Mouse (Mus musculus): ENCODE data around the gene Carmil1.
"Not testable (repeated sequence)": the region's sequence is repeated elsewhere in the genome, so short reads cannot be mapped to it uniquely, and the experiment has no call there.

DNA sequence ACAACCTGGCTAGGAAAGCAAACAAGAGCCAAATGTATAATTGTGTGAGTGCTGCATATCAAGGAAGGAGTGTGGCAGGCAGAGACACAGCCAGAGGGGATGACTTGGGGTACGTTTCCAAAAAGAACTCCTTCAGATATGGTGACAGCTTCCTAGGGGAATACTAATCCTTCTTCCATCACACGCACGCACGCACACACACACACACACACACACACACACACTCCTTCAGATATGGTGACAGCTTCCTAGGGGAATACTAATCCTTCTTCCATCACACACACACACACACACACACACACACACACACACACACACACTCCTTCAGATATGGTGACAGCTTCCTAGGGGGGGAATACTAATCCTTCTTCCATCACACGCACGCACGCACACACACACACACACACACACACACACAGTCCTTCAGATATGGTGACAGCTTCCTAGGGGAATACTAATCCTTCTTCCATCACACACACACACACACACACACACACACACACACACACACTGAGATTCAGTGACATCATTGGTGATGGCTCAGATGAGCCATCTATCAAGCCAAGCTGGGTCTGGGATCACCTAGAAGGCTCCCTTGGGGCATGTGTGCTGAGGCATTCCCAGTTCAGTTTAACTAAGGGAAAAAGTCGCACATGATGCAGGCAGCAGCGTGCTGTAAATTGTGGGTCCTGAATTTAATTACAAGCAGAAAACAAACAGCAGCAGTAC, 175.8 kb downstream of the Carmil1 start:
- not testable (repeated sequence) for TF ChIP-seq CTCF, EP300 (IDR thresholded peaks at IDR 0.05; ENCODE audit: low read depth)

All from liver, postnatal 0 days (tissue).